Mouse (Mus musculus) spleen, postnatal 14 days (tissue): ENCODE results near the gene E130218I03Rik.
"Not testable (repeated sequence)": the region's sequence is repeated elsewhere in the genome, so short reads cannot be mapped to it uniquely, and the experiment has no call there.

Experiments
- DNase-seq, 2 experiments: peaks; one replicate each; pipeline ENCODE4 v3.0.0; 2021 to 2022; ENCODE audit warnings: low spot score in 2 of 2

Gene E130218I03Rik

GRCm38 (mm10) chr4:134251241-134252130, 8.0 kb downstream of the E130218I03Rik start:
- no peak for DNase-seq

GRCm38 (mm10) chr4:134252131-134252910, 8.9 kb downstream of the E130218I03Rik start:
- no peak for DNase-seq

- DNase-seq: no peak
Measured at GRCm38 (mm10) chr4:134252911-134253721, 9.7 kb downstream of the E130218I03Rik start.

GRCm38 (mm10) chr4:134253722-134254324, 10.4 kb downstream of the E130218I03Rik start, which contains the start of gene Grrp1:
Gene Grrp1, minus strand, starts transcription at chr4:134254106.
- no peak for DNase-seq

- DNase-seq: no peak
Measured at GRCm38 (mm10) chr4:134254835-134255234, 11.4 kb downstream of the E130218I03Rik start.

- no peak for DNase-seq
Measured at GRCm38 (mm10) chr4:134255854-134256253, 12.4 kb downstream of the E130218I03Rik start.

GRCm38 (mm10) chr4:134256407-134257197, 13.1 kb downstream of the E130218I03Rik start:
- no peak for DNase-seq

GRCm38 (mm10) chr4:134257198-134258009, 13.9 kb downstream of the E130218I03Rik start:
- DNase-seq: no peak

- DNase-seq: no peak
Measured at GRCm38 (mm10) chr4:134258354-134258753, 14.9 kb downstream of the E130218I03Rik start.

GRCm38 (mm10) chr4:134263191-134263590, 19.7 kb downstream of the E130218I03Rik start:
- peak in 1 of 2 experiments; percentile 41 for DNase-seq

- DNase-seq: no peak
Measured at GRCm38 (mm10) chr4:134265860-134266585, 22.6 kb downstream of the E130218I03Rik start.

GRCm38 (mm10) chr4:134268102-134268655, 24.7 kb downstream of the E130218I03Rik start:
- no peak for DNase-seq

- not testable (repeated sequence) for DNase-seq
Measured at GRCm38 (mm10) chr4:134269622-134270021, 26.2 kb downstream of the E130218I03Rik start.

GRCm38 (mm10) chr4:134271979-134272378, 28.5 kb downstream of the E130218I03Rik start:
- no peak for DNase-seq

GRCm38 (mm10) chr4:134272731-134273416, 29.4 kb downstream of the E130218I03Rik start:
- no peak for DNase-seq

GRCm38 (mm10) chr4:134273417-134274345, 30.2 kb downstream of the E130218I03Rik start:
- peak; percentile 20 to 43 for DNase-seq

- peak; percentile 23 to 35 for DNase-seq
Measured at GRCm38 (mm10) chr4:134284942-134285341, 41.5 kb downstream of the E130218I03Rik start.
